Mouse (Mus musculus) C2C12 (cell line): ENCODE measurements around the gene Strip1. TPM values are rescaled to one million over a fixed set of nuclear protein-coding genes. Genes with fewer than 3 reads are reported as not detected.

ENCODE experiments used
- H3K27me3 ChIP-seq: one replicate; pipeline ENCODE4 v1.6.1; 2011; ENCODE audit not compliant: control insufficient read depth, insufficient read depth, insufficient read length
- H3K36me3 ChIP-seq: one replicate; pipeline ENCODE4 v1.6.1; 2011; ENCODE audit not compliant: control insufficient read depth, insufficient read depth
- H3K4me3 ChIP-seq: one replicate; pipeline ENCODE4 v1.5.1; 2011; ENCODE audit warnings: mild to moderate bottlenecking, control low read depth; ENCODE audit not compliant: poor library complexity, insufficient read depth, severe bottlenecking
- H3K79me2 ChIP-seq: one replicate; pipeline ENCODE4 v1.6.1; 2011; ENCODE audit not compliant: control insufficient read depth, insufficient read depth
- H3K79me3 ChIP-seq: one replicate; pipeline ENCODE4 v1.6.1; 2011; ENCODE audit warnings: low read depth, control low read depth
- H3ac ChIP-seq: one replicate; pipeline ENCODE3; 2011; ENCODE audit warnings: low read depth; ENCODE audit not compliant: control insufficient read depth, insufficient read length
- CEBPB ChIP-seq: IDR thresholded peaks from one replicate; pipeline ENCODE4 v1.6.1; 2011; ENCODE audit warnings: low read depth, mild to moderate bottlenecking, control low read depth, moderate library complexity
- CTCF ChIP-seq: IDR thresholded peaks from one replicate; pipeline ENCODE4 v1.5.1; 2011; ENCODE audit not compliant: control insufficient read depth, insufficient read depth, insufficient read length
- FOSL1 ChIP-seq: IDR thresholded peaks from one replicate; pipeline ENCODE4 v1.8.0; 2011; ENCODE audit warnings: mild to moderate bottlenecking, low read length; ENCODE audit not compliant: poor library complexity, insufficient read depth, severe bottlenecking
- MAX ChIP-seq: IDR thresholded peaks from one replicate; pipeline ENCODE4 v1.6.1; 2011; ENCODE audit warnings: mild to moderate bottlenecking, control low read depth
- MYOD1 ChIP-seq: IDR thresholded peaks from one replicate; pipeline ENCODE4 v1.6.1; 2011; ENCODE audit warnings: low read depth; ENCODE audit not compliant: control insufficient read depth, insufficient read length
- MYOG ChIP-seq: IDR thresholded peaks from one replicate; pipeline ENCODE4 v1.6.1; 2011; ENCODE audit not compliant: control insufficient read depth, insufficient read length; ENCODE audit errors: extremely low read depth
- USF1 ChIP-seq: IDR thresholded peaks from one replicate; pipeline ENCODE4 v1.6.1; 2011; ENCODE audit warnings: low read depth, mild to moderate bottlenecking, control low read depth, moderate library complexity
- polyA plus RNA-seq: library from polyadenylated mRNA; unstranded; fragments of >200 nt; fragmentation: generic; extraction: Trizol; gene quantifications from one replicate; pipeline ENCODE4 v1.2.1, GENCODE M21; 2012; ENCODE audit warnings: missing spikeins

Gene Strip1
- polyA plus RNA-seq, 1 experiment = 35.2 TPM

DNA sequence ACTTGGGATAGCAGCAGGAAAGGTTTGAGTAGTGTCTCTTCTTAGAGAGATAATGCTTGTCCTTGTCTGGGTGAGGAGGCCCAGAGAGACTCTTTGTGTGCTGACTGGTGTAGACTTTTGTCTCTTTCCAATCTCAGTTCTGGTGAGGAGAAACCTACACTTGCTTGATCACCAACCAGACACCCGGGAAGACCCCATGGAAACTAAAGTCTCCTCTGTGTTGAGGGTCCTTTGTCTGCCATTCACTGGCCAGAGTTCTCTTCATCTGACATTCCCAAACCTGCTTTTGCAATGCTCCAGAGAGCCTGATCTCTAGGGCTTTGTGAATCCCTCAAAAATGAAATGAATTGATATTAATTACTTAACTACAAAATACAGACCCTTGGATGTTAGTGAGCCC is 47.6 kb downstream of the Strip1 start:
- Histone ChIP-seq H3K79me3 (no peaks in the 10 kb centered on the region), H3ac (no peak overlapping the region), H3K4me3 (no peak overlapping the region), H3K27me3 (peaks cover 82% of the 10 kb centered on the region), H3K79me2 (no peaks in the 10 kb centered on the region), H3K36me3 (no peaks in the 10 kb centered on the region)
- no peak for TF ChIP-seq MAX
- TF ChIP-seq CEBPB = no peak
- TF ChIP-seq MYOG = no peak
- TF ChIP-seq MYOD1 = no peak
- no peak for TF ChIP-seq USF1
- no peak for TF ChIP-seq CTCF
- no peak for TF ChIP-seq FOSL1

DNA sequence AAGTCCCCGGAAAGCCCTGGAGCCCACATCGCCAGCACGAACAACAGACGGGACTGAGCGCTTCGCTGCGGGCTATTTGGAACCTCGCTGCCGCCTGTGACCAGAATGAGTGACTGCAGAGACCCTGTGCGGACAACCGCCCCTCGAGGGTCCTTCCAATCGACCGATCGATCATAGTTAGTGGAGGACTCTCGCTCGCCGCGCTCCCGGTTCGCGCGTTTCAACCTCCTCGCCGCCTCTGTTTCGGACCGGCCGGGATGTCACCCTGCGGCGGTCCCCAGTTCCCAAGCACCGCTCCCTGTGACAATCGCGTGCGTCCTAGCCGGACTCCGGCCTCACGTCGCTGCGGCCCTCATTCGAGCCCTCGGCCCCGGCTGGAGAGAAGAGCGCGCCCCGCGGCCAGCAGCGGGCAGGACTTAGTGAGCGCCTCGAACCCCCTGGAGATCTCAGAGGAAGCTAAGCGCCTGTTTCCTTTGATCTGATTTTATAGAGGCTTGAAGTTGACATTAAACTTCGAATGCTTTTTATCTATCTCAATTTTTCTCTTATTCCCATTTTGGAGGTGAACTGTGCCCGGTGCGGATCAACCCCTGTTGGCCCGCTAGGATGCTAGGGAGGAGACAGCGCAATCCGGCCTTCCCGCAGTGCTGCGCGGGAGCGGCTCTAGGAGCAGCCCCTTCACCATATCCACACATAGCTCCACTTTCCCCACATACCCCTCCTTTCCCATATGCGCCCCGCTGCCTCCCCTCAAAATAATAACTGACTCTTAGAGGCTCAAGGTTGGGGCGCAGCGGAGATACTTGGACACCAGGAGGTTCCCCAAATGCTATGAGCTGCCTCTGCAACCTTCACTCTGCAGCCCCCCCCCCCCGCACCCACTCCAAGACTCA is 48.4 kb downstream of the Strip1 start:
- TF ChIP-seq MYOD1 (no peak), CTCF (no peak), MAX (no peak), MYOG (no peak), CEBPB (no peak)
- no peaks in the 10 kb centered on the region for H3K79me3 ChIP-seq
- peaks cover 75% of the 10 kb centered on the region for H3K27me3 ChIP-seq
- H3ac ChIP-seq = no peak overlapping the region
- no peak overlapping the region for H3K4me3 ChIP-seq
- no peaks in the 10 kb centered on the region for H3K36me3 ChIP-seq
- no peaks in the 10 kb centered on the region for H3K79me2 ChIP-seq

DNA sequence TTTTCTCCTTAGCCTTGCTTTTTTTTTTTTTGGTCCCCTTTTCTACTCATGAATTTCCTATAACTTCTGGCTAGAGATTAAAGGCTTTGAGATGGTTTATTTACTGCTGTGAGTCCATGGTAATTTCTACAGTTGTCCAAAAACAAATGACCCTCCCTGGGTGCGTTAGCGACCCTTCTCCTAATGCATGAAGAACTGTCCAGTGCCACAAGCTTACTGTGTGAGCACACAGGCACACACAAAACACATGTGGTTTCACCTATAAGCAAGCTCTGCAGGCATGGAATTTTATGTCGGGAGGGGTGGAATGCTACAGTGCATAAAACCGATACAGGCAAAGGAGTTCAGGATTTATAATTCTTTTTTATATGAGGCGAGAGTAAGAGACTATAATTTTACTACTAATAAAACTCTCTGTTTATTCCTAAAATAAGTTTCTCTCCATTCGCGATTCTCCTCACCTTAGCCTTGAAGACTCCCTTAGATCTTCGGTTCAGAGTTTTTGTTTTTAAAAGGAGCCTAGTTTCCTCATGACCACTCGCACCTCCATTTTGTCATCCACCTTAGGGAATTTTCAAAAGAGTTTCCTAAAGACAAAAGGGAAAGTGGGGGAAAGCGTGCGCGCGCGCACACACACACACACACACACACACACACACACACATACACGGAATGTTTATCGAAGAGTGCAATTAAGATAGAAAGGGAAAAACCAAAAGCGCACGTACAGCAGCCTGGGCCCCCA is 49.2 kb downstream of the Strip1 start:
- Histone ChIP-seq H3K79me2 (no peaks in the 10 kb centered on the region), H3K36me3 (no peaks in the 10 kb centered on the region), H3K4me3 (no peak overlapping the region), H3ac (no peak overlapping the region), H3K27me3 (peaks cover 67% of the 10 kb centered on the region), H3K79me3 (no peaks in the 10 kb centered on the region)
- TF ChIP-seq USF1 (no peak), MAX (no peak), CTCF (no peak), MYOG (no peak), MYOD1 (no peak), CEBPB (no peak), FOSL1 (no peak)

DNA sequence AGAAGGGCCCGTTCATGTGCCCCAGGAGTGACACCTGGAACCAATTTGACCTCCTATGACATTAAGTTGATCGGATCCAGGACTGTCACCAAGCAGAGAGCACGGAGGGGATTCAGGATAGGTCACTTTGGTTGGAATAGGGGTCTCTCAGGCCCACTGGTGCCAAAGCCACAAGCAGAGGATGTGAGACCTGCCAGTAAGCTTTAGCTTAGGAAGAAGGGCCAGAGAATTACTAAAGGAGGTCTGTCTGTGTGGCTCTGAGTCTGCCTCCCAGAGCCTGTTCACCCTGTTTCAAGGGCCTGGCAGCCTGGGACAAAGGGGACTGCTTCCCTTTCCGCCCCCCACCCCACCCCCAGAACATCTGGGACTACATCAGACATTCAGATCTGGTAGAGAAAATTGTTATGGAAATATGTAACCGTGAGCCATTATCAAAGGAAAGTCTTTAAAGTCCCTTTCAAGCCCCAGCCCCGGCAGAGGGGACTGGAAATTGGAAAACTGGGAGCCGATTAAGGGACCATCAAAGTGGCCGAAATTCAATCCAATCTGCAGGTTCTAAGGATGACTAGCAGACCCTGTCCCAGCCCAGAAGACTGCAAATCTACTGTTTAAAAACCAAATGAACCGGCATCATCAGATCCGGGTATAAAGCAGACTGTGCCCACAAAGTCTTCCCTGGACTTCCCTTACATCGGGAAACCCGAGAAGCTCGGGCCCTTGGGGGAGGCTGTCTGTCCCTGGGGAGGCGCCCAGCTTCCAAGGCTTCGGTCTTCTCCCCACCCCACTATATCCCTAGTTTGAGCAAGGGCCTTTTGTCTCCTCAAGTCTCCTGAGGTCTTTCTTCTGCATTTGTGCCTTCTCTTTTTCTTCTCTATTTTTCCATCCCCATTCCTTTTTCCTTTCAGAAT is 50.1 kb downstream of the Strip1 start:
- Histone ChIP-seq H3K36me3 (no peaks in the 10 kb centered on the region), H3K27me3 (peaks cover 58% of the 10 kb centered on the region), H3K4me3 (no peak overlapping the region), H3K79me2 (no peaks in the 10 kb centered on the region), H3ac (no peak overlapping the region), H3K79me3 (no peaks in the 10 kb centered on the region)
- no peak for TF ChIP-seq FOSL1
- TF ChIP-seq MYOG = no peak
- no peak for TF ChIP-seq CTCF
- no peak for TF ChIP-seq MYOD1
- no peak for TF ChIP-seq CEBPB
- TF ChIP-seq USF1 = no peak
- no peak for TF ChIP-seq MAX

DNA sequence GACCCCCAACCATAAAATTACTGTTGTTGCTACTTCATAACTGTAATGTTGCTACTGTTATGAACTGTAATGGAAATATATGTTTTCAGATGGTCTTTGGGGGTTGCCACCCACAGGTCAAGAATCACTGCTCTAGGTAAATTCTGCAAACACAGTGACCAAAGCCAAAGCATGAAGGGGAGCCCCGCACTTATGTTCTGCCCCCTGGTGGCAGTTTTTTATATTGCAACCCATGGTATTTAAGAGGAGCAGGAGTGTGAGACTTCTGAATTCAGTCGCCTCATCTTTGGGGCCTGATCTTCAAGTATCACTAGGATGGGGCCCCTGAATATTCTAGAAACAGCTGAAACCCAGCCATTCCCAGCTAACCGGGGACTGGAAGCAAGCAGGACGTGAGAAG is 52.0 kb downstream of the Strip1 start:
- peaks cover 40% of the 10 kb centered on the region for H3K27me3 ChIP-seq
- TF ChIP-seq MAX (no peak), CTCF (no peak), FOSL1 (no peak), MYOG (no peak), MYOD1 (no peak), CEBPB (no peak)
- H3K79me3 ChIP-seq = no peaks in the 10 kb centered on the region
- H3ac ChIP-seq = no peak overlapping the region
- no peak overlapping the region for H3K4me3 ChIP-seq
- H3K36me3 ChIP-seq = no peaks in the 10 kb centered on the region
- H3K79me2 ChIP-seq = no peaks in the 10 kb centered on the region
